Mouse (Mus musculus) liver, postnatal 0 days (tissue): ENCODE measurements around the gene Sulf2. TPM values are rescaled to one million over a fixed set of nuclear protein-coding genes. Genes with fewer than 3 reads are reported as not detected.

Source experiments
- ATAC-seq: fragments of 200-750 bp; cut with Nextera tagmentation; 2 replicates; pipeline ENCODE4 v1.8.0; 2017; ENCODE audit warnings: mild to moderate bottlenecking, moderate library complexity
- DNase-seq: peaks from one replicate; pipeline ENCODE4 v3.0.0-alpha.2; 2016
- H3K27ac ChIP-seq: fragments of 300-500 bp; sonication (generic); 2 replicates; pipeline ENCODE4 v1.5.1; 2014; ENCODE audit warnings: antibody characterized with exemption, moderate library complexity, mild to moderate bottlenecking, low read depth
- H3K27me3 ChIP-seq: fragments of 300-500 bp; sonication (generic); 2 replicates; pipeline ENCODE4 v1.6.1; 2014; ENCODE audit warnings: low read length, control low read depth, mixed read lengths; ENCODE audit not compliant: insufficient read depth
- H3K36me3 ChIP-seq: fragments of 300-500 bp; sonication (generic); replicated peaks from 2 replicates; pipeline ENCODE4 v1.6.1; 2014; ENCODE audit warnings: mild to moderate bottlenecking, control low read depth, low read length, moderate library complexity, mixed read lengths; ENCODE audit not compliant: insufficient read depth
- H3K4me1 ChIP-seq: fragments of 300-500 bp; sonication (generic); 2 replicates; pipeline ENCODE4 v1.6.1; 2014; ENCODE audit warnings: antibody characterized with exemption, mild to moderate bottlenecking, control low read depth; ENCODE audit not compliant: insufficient read depth
- H3K4me2 ChIP-seq: fragments of 300-500 bp; sonication (generic); 2 replicates; pipeline ENCODE4 v1.6.1; 2014; ENCODE audit warnings: low read depth, mild to moderate bottlenecking, low read length, moderate library complexity, mixed read lengths
- H3K4me3 ChIP-seq: fragments of 300-500 bp; sonication (generic); 2 replicates; pipeline ENCODE4 v1.5.1; 2014; ENCODE audit warnings: low read depth, low read length
- H3K9ac ChIP-seq: fragments of 300-500 bp; sonication (generic); replicated peaks from 2 replicates; pipeline ENCODE4 v1.6.1; 2014; ENCODE audit warnings: mild to moderate bottlenecking, moderate library complexity
- H3K9me3 ChIP-seq: fragments of 300-500 bp; sonication (generic); 2 replicates; pipeline ENCODE4 v1.6.1; 2016; ENCODE audit warnings: mild to moderate bottlenecking, control low read depth, low read length, mixed read lengths
- CTCF ChIP-seq: sonication (generic); IDR thresholded peaks from 2 replicates; pipeline ENCODE4 v1.5.1; 2016; ENCODE audit warnings: antibody characterized with exemption, low read depth
- EP300 ChIP-seq: IDR thresholded peaks from 2 replicates; pipeline ENCODE4 v1.6.1; 2016; ENCODE audit warnings: antibody characterized with exemption, low read depth, mild to moderate bottlenecking
- WGBS: fragments of 180-500 bp; shearing (Covaris S2); extraction: QIAGEN DNeasy Blood & Tissue Kit; methylation state at CpG from one replicate; pipeline ENCODE4 v1.1.7; 2014; ENCODE audit not compliant: insufficient replicate concordance; 5-methylcytosine and 5-hydroxymethylcytosine counted together
- polyA plus RNA-seq: library from polyadenylated mRNA; unstranded; fragments of >200 nt; fragmentation: Nextera tagmentation; extraction: Ambion mirVana; gene quantifications from 2 replicates; pipeline ENCODE4 v1.2.1, GENCODE M21; 2015

The Sulf2 gene
- polyA plus RNA-seq, 1 experiment from 2014 or later: 1.8 TPM

- Histone ChIP-seq H3K36me3 (no peaks in the 10 kb centered on the region), H3K27me3 (no peaks in the 10 kb centered on the region), H3K9ac (no peak overlapping the region), H3K4me3 (no peak overlapping the region), H3K4me1 (peaks cover 11% of the 10 kb centered on the region; the same call in 1 of the 2 replicates), H3K4me2 (no peak overlapping the region), H3K9me3 (no peaks in the 10 kb centered on the region), H3K27ac (no peak overlapping the region)
- TF ChIP-seq EP300: no peak
- no peak for TF ChIP-seq CTCF
- DNase-seq (no peak), ATAC-seq (no peak)
- WGBS: 77% methylated on average over 7 of the region's 7 CpGs
Observed at GRCm38 (mm10) chr2:166084111-166084510, 71.4 kb downstream of the Sulf2 start.

- WGBS: 55% methylated on average over 9 of the region's 9 CpGs
- Histone ChIP-seq H3K9ac (no peak overlapping the region), H3K36me3 (no peaks in the 10 kb centered on the region), H3K4me3 (no peak overlapping the region), H3K4me1 (peaks cover 11% of the 10 kb centered on the region; the same call in 1 of the 2 replicates), H3K9me3 (no peaks in the 10 kb centered on the region), H3K27me3 (no peaks in the 10 kb centered on the region), H3K27ac (no peak overlapping the region), H3K4me2 (no peak overlapping the region)
- DNase-seq (peak; percentile 26), ATAC-seq (peak; percentile 52)
- TF ChIP-seq EP300 (no peak; the same call in 1 of the 2 replicates), CTCF (no peak)
Observed at GRCm38 (mm10) chr2:166083542-166084031, 71.9 kb downstream of the Sulf2 start.

DNA sequence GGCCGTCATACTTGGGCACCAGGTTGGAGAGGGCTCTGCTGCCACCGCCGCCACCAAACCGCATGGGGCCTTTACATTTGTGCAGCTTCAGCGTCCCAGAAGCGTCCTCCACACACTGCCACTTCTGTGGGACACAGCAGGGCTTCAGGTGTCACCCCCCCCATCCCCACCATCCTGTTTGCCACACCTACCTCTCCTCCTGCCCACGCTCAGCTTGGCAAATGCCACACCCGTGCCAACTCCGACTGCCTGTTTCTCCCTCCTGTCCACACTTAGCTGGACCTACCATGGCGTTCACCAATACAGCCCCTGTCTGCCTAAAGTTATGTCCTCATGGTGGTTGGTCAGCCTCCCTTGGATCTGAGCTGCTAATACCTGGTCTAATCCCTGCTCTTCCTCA, 72.8 kb downstream of the Sulf2 start:
- no peaks in the 10 kb centered on the region for H3K27me3 ChIP-seq
- no peak overlapping the region for H3K4me2 ChIP-seq
- H3K36me3 ChIP-seq: no peaks in the 10 kb centered on the region
- no peak overlapping the region for H3K9ac ChIP-seq
- TF ChIP-seq EP300 (no peak), CTCF (no peak)
- ATAC-seq: no peak
- no peak for DNase-seq
- H3K4me3 ChIP-seq: no peak overlapping the region
- no peaks in the 10 kb centered on the region for H3K9me3 ChIP-seq
- peaks cover 11% of the 10 kb centered on the region; the same call in 1 of the 2 replicates for H3K4me1 ChIP-seq
- WGBS: 76% methylated on average over 10 of the region's 10 CpGs
- H3K27ac ChIP-seq: no peak overlapping the region

DNA sequence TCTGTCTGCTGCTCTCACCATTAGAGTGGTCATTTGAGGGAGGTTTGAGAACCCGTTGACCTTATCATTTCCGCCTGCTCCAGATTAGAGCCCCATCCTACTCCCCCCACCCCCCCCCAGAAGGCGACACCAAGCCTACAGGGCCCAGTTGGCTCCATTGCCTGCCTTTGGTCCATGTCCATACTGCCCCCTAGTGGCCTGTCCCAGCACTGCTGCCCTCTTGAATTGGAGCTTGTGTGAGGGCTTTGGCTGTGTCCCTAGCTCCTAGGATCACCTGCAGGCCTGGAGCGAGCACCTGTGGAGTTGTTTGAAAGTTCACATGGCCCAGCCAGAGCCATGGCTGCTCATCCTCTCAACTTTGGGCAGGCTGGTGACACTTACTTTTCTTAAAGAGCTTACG, 73.3 kb downstream of the Sulf2 start:
- Histone ChIP-seq H3K36me3 (no peaks in the 10 kb centered on the region), H3K27me3 (no peaks in the 10 kb centered on the region), H3K9ac (no peak overlapping the region), H3K4me1 (peaks cover 11% of the 10 kb centered on the region; the same call in 1 of the 2 replicates), H3K4me2 (no peak overlapping the region), H3K27ac (no peak overlapping the region), H3K9me3 (no peaks in the 10 kb centered on the region), H3K4me3 (no peak overlapping the region)
- ATAC-seq: no peak
- DNase-seq: peak; percentile 88
- WGBS: 46% methylated on average over 5 of the region's 5 CpGs
- TF ChIP-seq CTCF (peak; percentile 93), EP300 (no peak)

GRCm38 (mm10) chr2:166080967-166081750, 74.3 kb downstream of the Sulf2 start:
- 74% methylated on average over 21 of the region's 21 CpGs for WGBS
- peaks cover 11% of the 10 kb centered on the region; the same call in 1 of the 2 replicates for H3K4me1 ChIP-seq
- no peaks in the 10 kb centered on the region for H3K36me3 ChIP-seq
- no peak overlapping the region; the same call in 1 of the 2 replicates for H3K9ac ChIP-seq
- ATAC-seq (no peak), DNase-seq (peak; percentile 46)
- 0 out of 2 replicates have a peak overlapping the region, but pooled peaks have one; percentile 10 for H3K4me3 ChIP-seq
- no peaks in the 10 kb centered on the region for H3K9me3 ChIP-seq
- H3K27ac ChIP-seq: 0 out of 2 replicates have a peak overlapping the region, but pooled peaks have one; percentile 55
- H3K4me2 ChIP-seq: peak overlapping the region; percentile 58
- TF ChIP-seq EP300 (no peak), CTCF (no peak)
- no peaks in the 10 kb centered on the region for H3K27me3 ChIP-seq
